ENCODE assay signal across 21 mouse cellular contexts in the genomic region with DNA sequence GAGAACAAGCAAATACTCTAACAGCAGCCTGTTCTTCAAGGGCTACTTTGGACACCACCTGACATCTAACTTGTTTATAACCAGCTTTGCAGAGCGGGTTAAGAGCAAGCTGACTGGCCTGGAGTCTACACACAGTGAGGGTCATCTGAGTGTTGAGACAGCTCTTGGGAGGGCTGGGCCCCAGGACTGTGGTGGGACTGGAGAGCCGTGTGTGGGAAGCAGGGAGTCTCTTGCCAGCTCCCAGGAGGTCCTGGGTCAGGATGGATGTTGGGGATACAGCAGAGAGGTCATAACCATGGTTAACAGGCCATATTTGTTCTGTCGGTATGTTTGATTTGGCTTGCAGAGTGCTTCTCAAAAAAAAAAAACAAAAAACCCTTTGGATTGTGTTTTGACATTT.
DNase-seq lines count a peak whose midpoint lies in the region; ATAC-seq and TF ChIP-seq lines count a peak whose summit lies in the region.
"Had no signal": no experiment of that assay in that cellular context is flagged by ENCODE, and none has a peak within 500 bp of the region (broad histone marks: within the 10 kb centered on the region; RNA-seq: fewer than 3 reads in every experiment).

No protein-coding gene starts in this region.

- no peak for TF ChIP-seq CTCF in kidney, adult 2 months (conservative IDR thresholded peaks at IDR 0.05; ENCODE audit: insufficient read depth, insufficient read length, low read depth, low read length)

- WGBS in heart, embryonic 12.5 days: 68% methylated on average over 3 of the region's 3 CpGs
- WGBS in kidney, adult 2 months: 67% methylated on average over 3 of the region's 3 CpGs
- 51% methylated on average over 3 of the region's 3 CpGs for WGBS in kidney, embryonic 14.5 days
- WGBS in kidney, embryonic 16.5 days: 51% methylated on average over 3 of the region's 3 CpGs

- no peak overlapping the region for H3K4me2 ChIP-seq in heart, embryonic 12.5 days
- H3K4me2 ChIP-seq in kidney, embryonic 14.5 days (replicated peaks; ENCODE audit: low read depth, low read length): no peak overlapping the region
- H3K4me2 ChIP-seq in kidney, embryonic 16.5 days (replicated peaks; ENCODE audit: low read depth, low read length): no peak overlapping the region
- H3K4me2 ChIP-seq: forebrain, embryonic 15.5 days; heart, embryonic 13.5 days; hindbrain, embryonic 12.5 days had no signal

- H3K9me3 ChIP-seq in heart, embryonic 12.5 days (replicated peaks): no peaks in the 10 kb centered on the region
- H3K9me3 ChIP-seq in kidney, embryonic 14.5 days (ENCODE audit: control insufficient read depth, low read length): no peaks in the 10 kb centered on the region
- no peaks in the 10 kb centered on the region for H3K9me3 ChIP-seq in kidney, embryonic 16.5 days (ENCODE audit: low read length)
- H3K9me3 ChIP-seq: embryonic facial prominence, embryonic 10.5 days; forebrain, embryonic 15.5 days; heart, embryonic 13.5 days; hindbrain, embryonic 12.5 days had no signal

- no peak for ATAC-seq in heart, embryonic 12.5 days (ENCODE audit: insufficient number of reproducible peaks, low FRiP score)
- ATAC-seq in kidney, embryonic 14.5 days (ENCODE audit: low FRiP score, low TSS enrichment): no peak
- 0 out of 2 replicates have a peak, but pooled peaks have one; percentile 52 for ATAC-seq in kidney, embryonic 16.5 days (ENCODE audit: low FRiP score, low TSS enrichment)
- ATAC-seq: activated CD4-positive, CD25-positive, alpha-beta regulatory T cell, adult 4 months; forebrain, embryonic 15.5 days; hindbrain, postnatal 0 days; Patski had no signal

- no peak for TF ChIP-seq POLR2A in kidney, adult 2 months (IDR thresholded peaks at IDR 0.05; ENCODE audit: low read depth, low read length)

- no peak overlapping the region for H3K9ac ChIP-seq in heart, embryonic 12.5 days
- no peak overlapping the region for H3K9ac ChIP-seq in kidney, embryonic 14.5 days (ENCODE audit: low read depth, low read length)
- H3K9ac ChIP-seq in kidney, embryonic 16.5 days (replicated peaks; ENCODE audit: low read length): no peak overlapping the region
- H3K9ac ChIP-seq: forebrain, embryonic 15.5 days; heart, embryonic 13.5 days; hindbrain, embryonic 12.5 days had no signal

- no peak overlapping the region for H3K4me3 ChIP-seq in heart, embryonic 12.5 days
- H3K4me3 ChIP-seq in kidney, adult 2 months (ENCODE audit: insufficient read depth, low read depth, low read length): no peak overlapping the region
- no peak overlapping the region for H3K4me3 ChIP-seq in kidney, embryonic 14.5 days (ENCODE audit: low read length)
- H3K4me3 ChIP-seq in kidney, embryonic 16.5 days (ENCODE audit: low read length): no peak overlapping the region
- H3K4me3 ChIP-seq: embryonic facial prominence, embryonic 10.5 days; forebrain, embryonic 15.5 days; heart, embryonic 13.5 days; hindbrain, embryonic 12.5 days had no signal

- peaks cover 14% of the 10 kb centered on the region for H3K27me3 ChIP-seq in heart, embryonic 12.5 days (replicated peaks)
- no peaks in the 10 kb centered on the region for H3K27me3 ChIP-seq in kidney, adult 2 months (replicated peaks; ENCODE audit: control insufficient read depth, insufficient read depth, low read length)
- H3K27me3 ChIP-seq in kidney, embryonic 14.5 days (ENCODE audit: control insufficient read depth, insufficient read depth, low read length): no peaks in the 10 kb centered on the region
- H3K27me3 ChIP-seq in kidney, embryonic 16.5 days (ENCODE audit: insufficient read depth, low read length): 0 out of 2 replicates have a peak, but pooled peaks cover 3% of the 10 kb centered on the region
- H3K27me3 ChIP-seq: CH12.LX; forebrain, embryonic 15.5 days had no signal

- H3K4me1 ChIP-seq in heart, embryonic 12.5 days (replicated peaks): peaks cover 2% of the 10 kb centered on the region
- no peaks in the 10 kb centered on the region; the same call in 1 of the 2 replicates for H3K4me1 ChIP-seq in kidney, adult 2 months (ENCODE audit: control insufficient read depth, insufficient read depth, low read length)
- no peaks in the 10 kb centered on the region for H3K4me1 ChIP-seq in kidney, embryonic 14.5 days (ENCODE audit: control insufficient read depth, insufficient read depth, low read length)
- peaks cover 10% of the 10 kb centered on the region; the same call in 1 of the 2 replicates for H3K4me1 ChIP-seq in kidney, embryonic 16.5 days (ENCODE audit: insufficient read depth, low read length)
- H3K4me1 ChIP-seq: embryonic facial prominence, embryonic 10.5 days; hindbrain, embryonic 12.5 days had no signal

- H3K27ac ChIP-seq in heart, embryonic 12.5 days (ENCODE audit: poor library complexity, severe bottlenecking): no peak overlapping the region
- H3K27ac ChIP-seq in kidney, adult 2 months (ENCODE audit: insufficient read depth, low read depth, low read length): peak overlapping the region; percentile 39; the same call in 1 of the 2 replicates
- H3K27ac ChIP-seq in kidney, embryonic 14.5 days (ENCODE audit: low read depth, low read length): no peak overlapping the region
- H3K27ac ChIP-seq in kidney, embryonic 16.5 days (ENCODE audit: low read length): no peak overlapping the region
- H3K27ac ChIP-seq: embryonic facial prominence, embryonic 10.5 days; forebrain, embryonic 15.5 days; heart, embryonic 13.5 days; hindbrain, embryonic 12.5 days; hindbrain, postnatal 0 days had no signal

- DNase-seq in heart, adult 11 months: peak; percentile 96
- DNase-seq in kidney, adult 2 months: peak; percentile 52
- DNase-seq in kidney, postnatal 14 days: peak; percentile 45
- no peak for DNase-seq in thymus, postnatal 14 days
- no peak for DNase-seq in ovary, postnatal 10 days (ENCODE audit: low spot score)
- DNase-seq: adrenal gland, postnatal 36 days; cerebellum, adult 2 months; cerebellum, postnatal 10 days; gastrocnemius, postnatal 10 days; heart, postnatal 36 days had no signal

- no peaks in the 10 kb centered on the region for H3K36me3 ChIP-seq in heart, embryonic 12.5 days
- no peaks in the 10 kb centered on the region for H3K36me3 ChIP-seq in kidney, adult 2 months (ENCODE audit: control insufficient read depth, insufficient read depth, low read length)
- no peaks in the 10 kb centered on the region for H3K36me3 ChIP-seq in kidney, embryonic 14.5 days (ENCODE audit: control insufficient read depth, insufficient read depth, low read length)
- no peaks in the 10 kb centered on the region for H3K36me3 ChIP-seq in kidney, embryonic 16.5 days (ENCODE audit: insufficient read depth, low read length)
- H3K36me3 ChIP-seq: embryonic facial prominence, embryonic 10.5 days; forebrain, embryonic 15.5 days; heart, embryonic 13.5 days; hindbrain, embryonic 12.5 days had no signal

Comparison
In these comparisons a context has a peak if more than half of its experiments do, and no peak if none do; other contexts are left out.
1. DNase-seq: peak in heart, adult 11 months (single experiment), kidney, adult 2 months (single experiment) and kidney, postnatal 14 days (single experiment); none in thymus, postnatal 14 days (single experiment) and ovary, postnatal 10 days (single experiment).